Mouse (Mus musculus): ENCODE results near the gene D230025D16Rik.
"Not testable (repeated sequence)": the region's sequence is repeated elsewhere in the genome, so short reads cannot be mapped to it uniquely, and the experiment has no call there.

Gene D230025D16Rik

GRCm38 (mm10) chr8:105268342-105269074, 43.6 kb downstream of the D230025D16Rik start:
- DNase-seq (ENCODE audit: low spot score) = no peak

DNA sequence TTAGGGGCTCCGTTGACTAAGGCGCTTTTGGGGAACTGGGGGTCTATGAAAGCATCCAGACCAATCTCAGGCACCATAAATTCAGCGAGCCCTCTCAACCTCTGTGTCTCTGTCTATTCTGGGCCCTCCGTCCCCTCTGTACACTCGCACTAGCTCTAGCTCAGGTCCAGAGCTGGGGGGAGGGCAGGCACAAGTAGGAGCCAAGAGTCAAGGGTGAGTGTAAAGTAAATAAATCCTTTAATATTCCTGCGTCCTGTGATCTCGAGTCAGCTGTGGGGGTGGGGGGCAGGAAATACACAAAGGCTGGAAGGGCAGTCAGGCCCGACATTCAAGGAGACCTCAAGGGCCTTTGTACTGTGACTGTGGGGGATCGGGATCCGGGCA, 44.1 kb downstream of the D230025D16Rik start:
- no peak for DNase-seq (ENCODE audit: low spot score)

- DNase-seq (ENCODE audit: low spot score) = no peak
Observed at GRCm38 (mm10) chr8:105269461-105269947, 44.6 kb downstream of the D230025D16Rik start, which contains the start of gene Hsf4. TSS of gene Hsf4 (plus strand) at chr8:105269801.

DNA sequence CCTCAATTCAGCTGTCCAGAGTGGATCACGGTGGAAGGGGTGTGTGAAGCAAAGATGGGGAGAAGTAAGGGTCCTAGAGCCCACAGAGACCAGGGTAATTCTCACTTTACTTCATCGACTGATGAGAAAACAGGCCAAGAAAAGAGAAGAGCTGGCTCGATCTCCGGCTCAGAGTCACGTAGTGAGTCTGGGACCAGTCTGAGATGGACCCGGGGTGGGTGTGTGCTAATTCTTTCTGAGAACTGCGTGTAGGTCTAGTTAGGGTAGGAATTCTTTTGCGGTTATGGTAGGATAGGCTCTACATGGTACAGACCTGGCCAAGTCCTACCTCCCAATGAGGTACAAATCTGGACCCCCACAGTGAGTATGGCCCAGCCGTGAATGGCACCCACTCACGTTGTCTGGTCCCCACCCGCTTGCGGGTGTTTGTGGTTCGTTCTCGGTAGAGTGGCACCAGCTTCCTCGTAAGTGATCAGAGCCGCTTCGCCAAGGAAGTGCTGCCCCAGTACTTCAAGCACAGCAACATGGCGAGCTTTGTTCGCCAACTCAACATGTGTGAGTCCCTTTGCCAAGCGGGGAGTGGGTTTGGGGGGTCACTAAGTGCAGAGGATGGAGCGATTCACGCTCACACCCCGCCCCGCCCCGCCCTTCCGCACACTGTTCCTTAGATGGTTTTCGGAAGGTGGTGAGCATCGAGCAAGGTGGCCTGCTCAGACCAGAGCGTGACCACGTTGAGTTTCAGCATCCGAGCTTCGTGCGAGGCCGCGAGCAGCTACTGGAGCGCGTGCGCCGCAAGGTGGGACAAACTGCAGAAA, 45.4 kb downstream of the D230025D16Rik start:
- DNase-seq (ENCODE audit: low spot score) = no peak

DNA sequence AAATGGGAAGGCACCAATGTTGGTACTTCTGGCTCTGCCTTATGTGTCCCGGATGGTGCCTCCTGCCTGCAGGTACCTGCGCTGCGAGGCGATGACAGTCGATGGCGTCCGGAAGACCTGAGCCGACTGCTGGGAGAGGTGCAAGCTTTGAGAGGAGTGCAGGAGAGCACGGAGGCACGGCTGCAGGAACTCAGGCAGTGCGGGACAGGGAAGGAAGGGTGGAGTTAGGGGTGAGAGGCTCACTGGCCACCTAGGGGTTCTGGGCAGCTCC, 45.9 kb downstream of the D230025D16Rik start:
- DNase-seq (ENCODE audit: low spot score) = no peak

DNA sequence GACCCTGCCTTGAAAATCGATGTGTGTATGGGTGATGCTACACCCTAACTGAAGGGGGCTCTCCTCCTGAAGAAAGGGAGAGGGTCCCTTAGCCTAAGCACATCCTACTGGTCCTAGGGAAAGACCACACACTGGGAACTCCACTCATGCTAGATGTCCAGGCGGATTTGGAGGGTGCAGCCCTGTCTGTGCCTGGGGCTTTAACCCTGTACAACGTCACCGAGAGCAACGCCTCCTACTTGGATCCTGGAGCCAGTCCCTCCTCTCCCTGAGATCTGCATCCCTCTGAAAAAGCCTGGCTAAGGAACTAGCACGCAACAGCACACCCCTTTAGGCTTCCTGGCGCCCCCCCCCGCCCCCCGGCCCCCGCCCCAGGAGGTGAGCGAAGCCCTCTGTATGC, 50.4 kb downstream of the D230025D16Rik start:
- no peak for DNase-seq (ENCODE audit: low spot score)

DNA sequence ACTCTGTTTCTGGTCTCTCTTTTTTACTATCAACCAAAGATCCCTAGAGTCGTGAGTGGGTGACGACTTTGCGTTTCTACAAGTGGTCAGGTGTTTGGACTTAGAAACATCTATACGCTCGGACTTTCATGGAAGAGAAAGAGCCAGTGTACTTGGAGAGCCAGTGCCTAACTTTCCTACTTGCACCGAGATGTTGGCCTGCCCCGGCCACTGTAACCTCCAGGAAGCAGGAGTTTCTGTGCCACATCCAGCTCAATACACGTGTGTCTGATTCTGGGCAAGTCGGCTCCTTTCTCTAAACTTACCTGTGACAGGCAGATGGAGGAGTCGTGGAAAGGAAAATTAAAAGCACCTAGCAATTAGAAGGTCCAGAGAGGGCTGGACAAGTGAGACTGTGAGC, 50.9 kb downstream of the D230025D16Rik start, which contains the start of gene Nol3:
Nol3 (plus strand) TSS at position 301 of the 400 bp plus-strand sequence.
- DNase-seq (ENCODE audit: low spot score) = no peak

DNA sequence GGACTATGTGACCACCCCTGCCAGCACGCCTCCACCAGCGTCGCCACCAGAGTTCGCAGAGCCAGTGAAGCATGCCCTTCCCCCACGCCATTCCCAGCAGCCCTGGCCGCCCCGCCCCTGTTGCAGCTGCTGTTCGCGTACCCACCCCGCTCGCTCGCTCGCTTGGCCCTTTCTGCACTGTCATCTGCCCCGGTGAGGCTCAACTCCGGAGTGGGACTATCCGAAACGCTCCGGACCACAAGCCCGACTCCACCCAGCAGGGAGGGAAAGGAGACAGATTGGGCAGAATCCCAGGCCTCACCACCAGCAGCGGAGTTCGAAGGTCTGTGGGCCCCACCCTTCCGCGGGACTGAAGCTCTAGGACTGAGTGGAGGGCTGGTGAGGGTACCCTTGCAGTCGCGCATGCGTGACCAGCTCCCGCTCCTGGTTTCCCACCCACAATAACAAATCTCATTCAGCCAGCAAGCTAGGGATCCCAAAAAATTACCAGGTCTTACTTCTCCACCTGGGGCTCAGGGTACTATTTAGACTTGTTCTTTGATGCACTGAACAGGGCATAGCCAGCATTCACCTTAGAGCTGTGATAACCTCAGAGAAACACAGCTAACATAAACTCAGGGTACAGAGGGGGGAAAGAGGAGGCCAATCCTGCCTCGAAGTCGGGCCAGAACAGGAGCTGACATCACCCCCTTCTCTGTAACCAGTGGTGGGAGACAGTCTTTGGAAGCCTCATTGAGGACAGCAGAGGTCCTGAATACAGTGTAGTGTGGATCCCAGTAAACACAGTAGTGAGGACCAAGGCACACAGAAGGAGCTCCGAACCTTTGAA, 51.6 kb downstream of the D230025D16Rik start:
- no peak for DNase-seq (ENCODE audit: low spot score)

- DNase-seq (ENCODE audit: low spot score) = peak; percentile 69
Observed at GRCm38 (mm10) chr8:105278911-105279334, 54.0 kb downstream of the D230025D16Rik start.

DNA sequence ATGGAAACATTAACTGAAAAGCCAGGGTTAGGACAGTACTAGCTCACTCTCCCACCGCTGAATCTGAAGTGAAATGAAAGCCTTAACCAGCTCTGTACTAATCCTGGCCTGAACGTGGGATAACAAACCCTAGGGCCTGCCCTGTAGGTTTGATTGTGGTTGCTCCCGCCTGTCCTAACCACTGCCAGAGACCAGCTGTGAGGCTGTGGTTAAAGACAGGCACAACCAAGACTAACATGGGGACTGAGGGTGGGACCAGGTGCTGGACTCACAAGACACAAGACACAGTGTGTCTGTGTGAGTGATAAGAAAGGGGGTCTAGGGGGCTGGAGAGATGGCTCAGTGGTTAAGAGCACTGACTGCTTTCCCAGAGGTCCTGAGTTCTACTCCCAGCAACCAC, 55.6 kb downstream of the D230025D16Rik start:
- DNase-seq (ENCODE audit: low spot score) = no peak

GRCm38 (mm10) chr8:105281821-105282220, 56.9 kb downstream of the D230025D16Rik start:
- DNase-seq (ENCODE audit: low spot score) = no peak

- no peak for DNase-seq (ENCODE audit: low spot score)
Observed at GRCm38 (mm10) chr8:105282239-105282638, 57.3 kb downstream of the D230025D16Rik start.

- DNase-seq (ENCODE audit: low spot score) = no peak
Observed at GRCm38 (mm10) chr8:105283074-105283473, 58.1 kb downstream of the D230025D16Rik start.

DNA sequence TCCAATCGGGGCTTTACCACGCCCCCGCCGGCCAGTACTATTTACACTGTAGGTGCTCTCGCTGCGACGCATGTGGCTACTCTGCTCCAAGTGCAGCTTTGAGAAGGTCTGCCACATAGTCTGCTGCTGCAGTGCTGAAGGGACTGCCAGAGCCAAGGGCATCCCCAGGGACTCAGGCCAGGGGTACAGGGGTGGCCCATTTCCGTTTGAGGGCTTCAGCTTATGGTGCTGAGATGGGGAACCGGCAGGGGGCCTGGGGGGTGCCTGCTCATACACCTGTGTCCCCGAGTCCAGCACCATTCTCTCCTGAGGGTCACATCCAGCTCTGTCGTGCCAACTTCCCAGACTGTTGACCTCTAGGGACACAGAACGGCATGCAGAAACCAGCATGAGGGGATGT, 60.6 kb downstream of the D230025D16Rik start:
- no peak for DNase-seq (ENCODE audit: low spot score)

DNA sequence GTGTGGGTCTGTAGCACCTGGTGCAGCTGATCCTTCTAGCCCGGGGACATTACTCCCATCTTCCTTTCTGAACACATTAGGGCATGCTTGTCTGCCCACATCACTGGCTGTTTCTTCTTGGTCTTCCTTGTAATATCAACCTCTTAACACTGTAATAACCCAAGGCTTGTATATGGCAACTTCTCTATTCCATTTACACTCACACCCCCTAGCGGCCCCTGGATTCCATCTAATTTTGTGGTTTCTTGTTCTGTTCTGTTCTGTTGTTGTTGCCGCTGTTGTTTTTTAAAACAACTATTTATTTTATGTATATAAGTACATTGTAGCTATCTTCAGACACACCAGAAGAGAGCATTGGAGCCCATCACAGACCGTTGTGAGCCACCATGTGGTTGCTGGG, 62.0 kb downstream of the D230025D16Rik start:
- DNase-seq (ENCODE audit: low spot score) = no peak

- DNase-seq (ENCODE audit: low spot score) = no peak
Observed at GRCm38 (mm10) chr8:105288231-105288630, 63.3 kb downstream of the D230025D16Rik start.

DNA sequence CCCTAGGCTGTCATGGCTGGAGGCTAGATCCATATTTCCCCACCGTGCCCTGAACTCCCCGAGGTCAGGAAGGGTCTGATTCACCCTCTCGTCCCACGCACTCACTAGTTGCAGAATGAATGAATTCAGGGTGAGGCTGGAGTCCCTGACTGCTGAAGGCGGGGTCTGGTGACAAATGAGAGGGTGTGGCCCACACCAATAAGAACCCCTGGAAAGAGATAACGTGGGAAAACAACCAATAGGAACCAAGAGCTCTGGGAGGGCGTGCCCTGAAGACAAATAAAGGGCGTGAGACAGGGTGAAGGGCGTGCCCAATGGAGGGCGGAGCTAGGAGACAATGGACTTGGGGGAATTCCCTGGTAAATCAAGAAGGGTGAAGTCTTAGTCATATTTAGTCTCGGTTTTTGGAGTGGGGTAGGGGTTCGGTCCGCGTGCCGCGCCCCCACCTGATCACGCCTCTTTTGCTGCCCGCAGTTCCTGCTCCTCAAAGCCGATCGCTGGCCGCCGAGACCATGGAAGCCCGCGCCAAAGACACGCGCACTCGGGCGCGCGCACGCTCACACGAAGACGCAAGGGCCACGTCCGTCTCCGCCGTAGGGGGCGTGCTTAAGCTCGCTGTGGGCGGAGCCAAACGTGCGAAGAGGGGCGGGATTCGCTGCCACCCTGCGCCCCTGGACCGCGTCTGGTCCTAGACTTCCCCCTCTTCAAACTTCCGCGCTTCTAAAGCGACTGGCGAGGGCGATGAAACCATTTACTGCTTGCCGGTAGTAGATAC, 64.2 kb downstream of the D230025D16Rik start:
- DNase-seq (ENCODE audit: low spot score) = peak; percentile 91

DNA sequence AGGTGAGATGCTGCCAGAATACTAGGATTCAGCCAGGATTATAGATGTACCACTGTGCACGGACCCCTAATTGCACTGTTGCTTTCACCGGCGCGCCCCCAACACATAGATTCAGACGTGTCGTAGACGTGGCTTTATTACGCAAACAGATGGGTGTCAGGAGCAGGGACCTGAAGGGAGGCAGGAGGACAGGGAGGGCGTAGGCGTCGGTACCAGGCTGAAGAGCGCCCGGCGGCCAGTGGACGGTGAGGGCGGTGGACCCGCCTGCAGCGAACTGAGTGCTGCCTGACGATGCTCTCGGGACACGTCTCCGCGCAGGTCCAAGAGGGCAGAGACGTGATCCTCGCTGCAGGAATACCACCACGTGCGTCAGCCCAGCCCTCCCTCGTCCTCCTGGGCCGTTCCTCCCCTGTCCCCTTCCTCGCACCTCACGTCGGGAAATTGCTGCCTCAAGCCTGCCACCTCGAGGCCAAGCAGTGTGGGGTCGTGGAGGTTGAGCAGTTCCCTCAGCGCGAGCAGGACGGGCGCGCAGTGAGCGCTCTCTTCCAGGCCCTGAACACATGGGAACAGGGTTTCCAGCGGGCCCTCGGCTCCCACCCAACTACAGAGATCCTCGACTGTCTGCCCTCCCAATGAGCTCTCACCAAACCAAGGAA, 65.0 kb downstream of the D230025D16Rik start, which contains the start of gene 4931428F04Rik:
4931428F04Rik (minus strand) TSS at position 60 of the 656 bp plus-strand sequence.
- DNase-seq (ENCODE audit: low spot score) = no peak

DNA sequence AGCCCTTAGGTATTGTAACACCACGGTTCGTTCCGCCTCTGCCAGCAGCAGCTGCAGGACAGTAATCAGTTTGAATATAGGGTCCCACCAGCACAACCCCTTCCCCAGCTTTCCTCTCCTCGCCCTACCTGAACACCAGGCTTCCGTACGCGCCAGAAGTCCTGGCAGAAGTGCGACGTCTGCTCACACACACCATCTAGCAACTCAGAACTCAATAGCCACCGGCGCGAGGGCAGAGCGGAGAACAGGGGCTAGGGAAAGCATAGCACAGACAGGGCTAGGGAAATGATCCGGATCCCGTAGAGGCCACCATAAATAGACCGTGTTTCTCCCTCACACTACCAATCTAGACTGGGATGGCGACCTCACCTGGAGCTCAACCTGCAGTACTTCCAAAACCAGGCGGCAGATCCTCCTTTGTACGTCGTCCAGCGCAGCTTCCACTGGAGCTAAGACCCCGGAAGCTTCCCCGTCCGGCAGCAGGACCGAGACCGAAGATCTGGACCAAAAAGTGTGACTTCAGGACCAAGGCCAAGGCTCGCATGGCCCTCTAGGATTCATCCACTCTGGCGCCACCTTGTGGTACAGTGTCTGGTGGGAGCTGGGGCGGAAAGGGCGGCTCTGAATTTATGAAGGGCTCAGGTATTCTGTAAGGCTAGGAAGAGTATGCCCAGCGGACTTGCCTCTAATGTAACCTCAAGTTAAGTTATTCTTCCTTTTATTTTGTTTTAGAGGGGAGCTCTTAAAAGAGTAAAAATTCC, 65.8 kb downstream of the D230025D16Rik start:
- DNase-seq (ENCODE audit: low spot score) = peak; percentile 89

GRCm38 (mm10) chr8:105291364-105291763, 66.4 kb downstream of the D230025D16Rik start:
- not testable (repeated sequence) for DNase-seq (ENCODE audit: low spot score)

Measured in ovary, postnatal 14 days (tissue).